Mouse (Mus musculus) neural tube, embryonic 15.5 days (tissue): ENCODE results near the gene Pard6a. TPM values are rescaled to one million over a fixed set of nuclear protein-coding genes. Genes with fewer than 3 reads are reported as not detected.

Experiments used
- ATAC-seq: fragments of 200-750 bp; cut with Nextera tagmentation; 2 replicates; pipeline ENCODE4 v1.8.0; 2017; ENCODE audit warnings: mild to moderate bottlenecking, moderate TSS enrichment, moderate library complexity; ENCODE audit not compliant: low FRiP score
- H3K27ac ChIP-seq: fragments of 300-500 bp; sonication (generic); replicated peaks from 2 replicates; pipeline ENCODE4 v1.5.1; 2015; ENCODE audit warnings: mild to moderate bottlenecking, inconsistent platforms
- H3K27me3 ChIP-seq: fragments of 300-500 bp; sonication (generic); replicated peaks from 2 replicates; pipeline ENCODE4 v1.6.1; 2015; ENCODE audit warnings: inconsistent platforms
- H3K36me3 ChIP-seq: fragments of 300-500 bp; sonication (generic); 2 replicates; pipeline ENCODE4 v1.6.1; 2015; ENCODE audit warnings: inconsistent platforms
- H3K4me1 ChIP-seq: fragments of 300-500 bp; sonication (generic); 2 replicates; pipeline ENCODE4 v1.6.1; 2015; ENCODE audit warnings: inconsistent platforms
- H3K4me2 ChIP-seq: fragments of 300-500 bp; sonication (generic); 2 replicates; pipeline ENCODE4 v1.6.1; 2015; ENCODE audit warnings: inconsistent platforms, mild to moderate bottlenecking, moderate library complexity
- H3K4me3 ChIP-seq: fragments of 300-500 bp; sonication (generic); replicated peaks from 2 replicates; pipeline ENCODE4 v1.5.1; 2015; ENCODE audit warnings: mild to moderate bottlenecking, inconsistent platforms
- H3K9ac ChIP-seq: fragments of 300-500 bp; sonication (generic); replicated peaks from 2 replicates; pipeline ENCODE4 v1.6.1; 2015; ENCODE audit warnings: mild to moderate bottlenecking, inconsistent platforms
- H3K9me3 ChIP-seq: fragments of 300-500 bp; sonication (generic); replicated peaks from 2 replicates; pipeline ENCODE4 v1.6.1; 2016; ENCODE audit warnings: inconsistent platforms
- WGBS: fragments of 180-500 bp; shearing (Covaris S2); methylation state at CpG from one replicate; pipeline ENCODE4 v1.1.7; 2015; ENCODE audit warnings: mixed read lengths; 5-methylcytosine and 5-hydroxymethylcytosine counted together
- polyA plus RNA-seq: library from polyadenylated mRNA; unstranded; fragments of >200 nt; fragmentation: Nextera tagmentation; extraction: Ambion mirVana; gene quantifications from 2 replicates; pipeline ENCODE4 v1.2.1, GENCODE M21; 2015

Pard6a gene
- polyA plus RNA-seq, 1 experiment from 2014 or later: 59.6 TPM

DNA sequence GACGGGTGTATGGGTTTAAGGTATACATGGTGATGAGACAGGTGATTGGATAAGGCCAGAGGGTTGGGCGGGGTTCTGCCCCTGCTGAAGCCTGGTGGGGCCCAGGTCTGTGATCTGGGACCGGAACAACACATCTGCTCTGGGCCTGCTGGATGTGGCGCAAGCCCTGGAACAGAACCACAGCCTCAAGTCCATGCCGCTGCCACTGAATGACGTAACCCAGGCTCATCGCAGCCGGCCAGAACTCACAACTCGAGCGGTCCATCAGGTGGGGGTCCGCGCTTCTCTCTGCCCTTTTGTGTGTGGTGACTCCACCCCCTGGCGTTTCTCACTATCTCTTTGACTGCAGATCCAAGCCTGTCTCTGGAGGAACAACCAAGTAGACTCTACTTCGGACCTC is 10.0 kb upstream of the Pard6a start:
- H3K27me3 ChIP-seq: no peaks in the 10 kb centered on the region
- H3K9me3 ChIP-seq: no peaks in the 10 kb centered on the region
- 0 out of 2 replicates have a peak, but pooled peaks cover under 1% of the 10 kb centered on the region for H3K36me3 ChIP-seq
- H3K4me2 ChIP-seq: no peak overlapping the region
- no peak overlapping the region for H3K9ac ChIP-seq
- no peak overlapping the region for H3K27ac ChIP-seq
- H3K4me3 ChIP-seq: no peak overlapping the region
- no peak for ATAC-seq
- peaks cover 27% of the 10 kb centered on the region for H3K4me1 ChIP-seq
- 89% methylated on average over 14 of the region's 14 CpGs for WGBS

DNA sequence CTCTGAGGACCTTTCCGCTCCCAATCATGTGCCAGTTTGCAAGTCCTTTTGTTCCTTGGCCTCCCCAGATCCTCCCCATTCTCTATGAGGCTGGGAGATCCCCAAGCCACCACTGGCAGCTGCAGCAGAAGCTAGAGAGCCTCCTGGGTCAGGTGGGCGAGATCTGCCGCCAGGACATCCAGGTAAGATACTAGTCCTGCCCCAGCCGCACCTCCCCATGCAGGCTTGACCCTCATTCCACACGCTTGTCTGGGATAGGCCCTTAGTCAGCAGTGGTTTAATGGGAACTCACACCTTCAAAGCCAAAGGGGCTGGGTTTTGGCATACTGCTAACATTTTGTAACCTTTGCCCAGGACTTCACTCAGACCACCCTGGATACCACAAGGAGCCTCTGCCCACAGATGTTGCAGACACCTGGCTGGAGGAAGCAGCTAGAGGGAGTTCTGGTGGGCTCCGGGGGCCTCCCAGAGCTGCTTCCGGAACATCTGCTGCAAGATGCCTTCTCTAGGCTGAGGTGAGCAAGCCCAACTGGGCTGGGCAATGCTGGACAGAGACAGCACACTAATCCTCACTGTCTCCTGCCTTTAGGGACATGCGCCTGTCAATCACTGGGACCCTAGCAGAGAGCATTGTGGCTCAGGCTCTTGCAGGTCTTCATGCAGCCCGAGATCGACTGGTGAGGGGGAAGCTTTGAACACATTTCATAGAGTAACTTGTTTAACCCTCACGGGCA is 8.3 kb upstream of the Pard6a start:
- H3K4me2 ChIP-seq: no peak overlapping the region
- peaks cover 34% of the 10 kb centered on the region for H3K4me1 ChIP-seq
- H3K9ac ChIP-seq: no peak overlapping the region
- no peak for ATAC-seq
- no peak overlapping the region for H3K4me3 ChIP-seq
- WGBS: 97% methylated on average over 11 of the region's 11 CpGs
- no peaks in the 10 kb centered on the region for H3K27me3 ChIP-seq
- 0 out of 2 replicates have a peak overlapping the region, but pooled peaks have one; percentile 93 for H3K27ac ChIP-seq
- H3K36me3 ChIP-seq: peaks cover 17% of the 10 kb centered on the region
- no peaks in the 10 kb centered on the region for H3K9me3 ChIP-seq

DNA sequence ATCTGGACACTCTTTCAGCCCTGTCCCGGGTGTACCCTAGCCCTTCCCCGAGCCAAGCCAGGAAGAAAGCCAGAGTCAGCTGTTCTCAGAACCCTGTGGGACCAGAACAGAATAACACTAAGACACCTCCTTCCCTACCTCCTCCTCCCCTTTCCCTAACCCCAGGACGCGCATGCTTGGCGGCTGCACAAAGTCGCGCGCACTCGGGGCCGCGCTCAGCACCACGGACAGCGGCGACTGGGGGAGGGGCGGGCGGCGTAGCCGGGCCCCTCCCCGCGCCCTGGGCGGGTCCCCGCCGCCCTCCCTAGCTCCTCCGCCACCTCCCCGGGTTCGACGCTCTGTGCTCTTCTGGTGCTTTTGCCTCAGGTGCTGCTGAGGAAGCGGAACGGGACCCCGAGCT is 7.3 kb upstream of the Pard6a start:
- Histone ChIP-seq H3K36me3 (peaks cover 27% of the 10 kb centered on the region), H3K9me3 (no peaks in the 10 kb centered on the region), H3K9ac (peak overlapping the region; percentile 82), H3K4me2 (peak overlapping the region; percentile 85), H3K27me3 (no peaks in the 10 kb centered on the region), H3K27ac (peak overlapping the region; percentile 93), H3K4me1 (peaks cover 34% of the 10 kb centered on the region), H3K4me3 (peak overlapping the region; percentile 72)
- 3% methylated on average over 30 of the region's 30 CpGs for WGBS
- ATAC-seq: peak; percentile 85

DNA sequence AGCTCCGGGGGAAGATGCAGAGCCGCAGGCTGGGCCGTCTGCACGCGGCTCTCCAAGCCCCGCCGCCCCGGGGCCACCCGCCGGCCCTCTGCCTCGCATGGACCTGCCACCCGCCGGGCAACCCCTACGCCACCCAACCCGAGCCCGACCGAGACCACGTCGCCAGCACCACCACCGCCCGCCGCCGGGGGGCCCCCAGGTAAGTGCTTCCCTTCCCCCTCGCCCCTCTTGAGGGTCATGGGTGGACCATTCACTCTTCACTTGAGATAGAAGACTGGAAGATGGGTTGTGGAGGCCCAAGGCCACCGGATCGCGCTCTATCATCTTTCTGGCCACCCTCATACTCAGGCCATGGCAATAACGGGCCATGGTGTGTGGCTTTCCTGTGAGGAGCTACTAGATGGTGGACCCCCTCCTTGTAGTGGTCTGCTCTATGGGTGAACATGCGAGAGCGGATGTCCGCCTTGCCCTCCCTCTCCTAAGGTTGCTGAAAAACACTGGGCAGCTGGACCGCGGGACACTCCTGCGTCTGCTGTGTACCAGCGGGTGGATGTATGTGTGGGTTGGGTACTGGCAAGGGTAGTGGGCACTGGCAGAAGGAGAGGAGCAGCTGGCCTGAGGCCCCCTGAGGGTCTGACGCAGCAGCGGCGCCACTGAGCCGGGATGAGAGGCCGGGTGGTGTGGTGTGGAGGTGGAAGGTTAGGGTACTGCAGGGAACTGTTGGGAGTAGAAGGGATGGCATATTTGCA is 6.7 kb upstream of the Pard6a start:
- Histone ChIP-seq H3K36me3 (peaks cover 29% of the 10 kb centered on the region), H3K4me3 (peak overlapping the region; percentile 72), H3K4me2 (peak overlapping the region; percentile 85), H3K27me3 (no peaks in the 10 kb centered on the region), H3K4me1 (peaks cover 34% of the 10 kb centered on the region), H3K9me3 (no peaks in the 10 kb centered on the region), H3K27ac (peak overlapping the region; percentile 93), H3K9ac (peak overlapping the region; percentile 82)
- WGBS: 10% methylated on average over 40 of the region's 40 CpGs
- peak; percentile 67 for ATAC-seq

DNA sequence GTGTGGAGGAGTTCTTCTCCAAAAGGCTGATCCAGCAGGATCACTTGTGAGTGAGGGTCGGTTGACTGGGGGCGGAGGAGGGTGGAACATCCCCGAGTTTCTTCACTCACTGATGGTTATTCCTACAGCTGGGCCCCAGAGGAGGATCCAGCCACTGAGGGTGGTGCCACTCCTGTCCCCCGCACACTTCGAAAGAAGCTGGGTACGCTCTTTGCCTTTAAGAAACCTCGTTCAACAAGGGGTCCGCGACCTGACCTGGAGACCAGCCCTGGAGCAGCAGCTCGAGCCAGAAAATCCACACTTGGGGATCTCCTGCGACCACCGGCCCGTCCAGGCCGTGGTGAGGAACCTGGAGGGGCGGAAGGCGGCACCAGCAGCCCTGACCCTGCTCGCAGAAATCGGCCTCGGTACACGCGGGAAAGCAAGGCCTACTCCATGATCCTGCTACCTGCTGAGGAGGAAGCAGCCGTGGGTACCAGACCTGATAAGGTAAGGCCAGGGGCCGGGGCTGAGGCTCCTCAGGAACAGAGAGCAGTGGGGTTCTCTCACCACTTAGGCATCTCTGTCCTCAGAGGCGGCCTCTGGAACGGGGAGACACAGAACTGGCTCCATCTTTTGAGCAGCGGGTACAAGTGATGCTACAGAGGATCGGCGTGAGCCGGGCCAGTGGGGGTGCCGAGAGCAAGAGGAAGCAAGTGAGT is 5.7 kb upstream of the Pard6a start:
- H3K9ac ChIP-seq: peak overlapping the region; percentile 82
- H3K4me3 ChIP-seq: peak overlapping the region; percentile 72
- no peak for ATAC-seq
- peaks cover 29% of the 10 kb centered on the region for H3K36me3 ChIP-seq
- H3K27ac ChIP-seq: peak overlapping the region; percentile 93; the same call in 1 of the 2 replicates
- peak overlapping the region; percentile 85 for H3K4me2 ChIP-seq
- H3K9me3 ChIP-seq: no peaks in the 10 kb centered on the region
- H3K27me3 ChIP-seq: no peaks in the 10 kb centered on the region
- peaks cover 44% of the 10 kb centered on the region for H3K4me1 ChIP-seq
- WGBS: 85% methylated on average over 30 of the region's 30 CpGs

DNA sequence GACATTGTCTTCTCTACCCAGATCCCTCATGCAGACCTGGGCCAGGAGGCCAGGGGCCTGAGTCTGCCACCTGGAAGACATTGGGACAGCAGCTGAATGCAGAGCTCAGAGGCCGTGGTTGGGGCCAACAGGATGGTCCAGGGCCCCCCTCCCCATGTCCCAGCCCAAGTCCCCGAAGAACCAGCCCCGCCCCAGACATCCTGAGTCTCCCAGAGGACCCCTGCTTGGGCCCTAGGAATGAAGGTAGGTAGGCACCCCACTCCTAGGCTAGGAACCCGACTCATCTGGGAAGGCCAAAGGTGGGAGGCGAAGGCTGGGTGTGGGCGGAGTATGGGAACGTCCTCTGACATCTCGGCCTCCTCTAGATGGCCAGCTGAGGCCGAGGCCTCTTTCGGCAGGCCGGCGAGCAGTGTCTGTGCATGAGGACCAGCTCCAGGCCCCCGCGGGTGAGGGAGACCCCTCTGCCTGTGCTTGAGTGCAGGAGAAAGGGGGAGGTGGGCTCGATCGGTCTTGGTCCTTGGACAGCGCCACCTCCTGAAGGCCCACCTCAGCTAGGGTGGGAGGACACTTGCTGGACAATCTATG is 3.7 kb upstream of the Pard6a start:
- Histone ChIP-seq H3K27ac (no peak overlapping the region), H3K27me3 (no peaks in the 10 kb centered on the region), H3K9ac (no peak overlapping the region), H3K9me3 (no peaks in the 10 kb centered on the region), H3K4me2 (no peak overlapping the region), H3K4me3 (no peak overlapping the region), H3K4me1 (peaks cover 54% of the 10 kb centered on the region), H3K36me3 (peaks cover 29% of the 10 kb centered on the region)
- WGBS: 93% methylated on average over 17 of the region's 17 CpGs
- ATAC-seq: no peak

DNA sequence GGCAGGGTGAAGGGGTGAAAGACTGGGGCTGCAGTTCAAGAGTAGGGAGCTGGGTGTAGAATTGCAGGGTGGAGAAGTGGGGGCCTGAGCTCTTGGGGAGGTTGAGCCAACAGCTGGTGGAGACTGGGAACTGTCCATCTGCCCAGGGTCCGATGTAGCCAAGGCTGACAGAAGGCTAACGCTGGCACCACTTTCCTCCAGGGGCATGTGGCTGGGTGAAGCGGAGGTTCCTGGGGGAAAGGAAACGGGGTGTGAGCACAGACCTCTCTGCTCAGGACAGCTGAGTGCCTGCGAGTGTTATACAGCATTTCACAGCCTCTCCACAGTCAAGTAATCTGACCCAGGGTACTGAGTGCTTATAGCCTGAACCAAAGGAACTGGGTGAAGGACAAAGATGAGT is 2.2 kb upstream of the Pard6a start:
- H3K27me3 ChIP-seq: no peaks in the 10 kb centered on the region
- H3K9ac ChIP-seq: 0 out of 2 replicates have a peak overlapping the region, but pooled peaks have one; percentile 1
- no peak overlapping the region for H3K4me2 ChIP-seq
- 88% methylated on average over 5 of the region's 5 CpGs for WGBS
- peaks cover 37% of the 10 kb centered on the region for H3K36me3 ChIP-seq
- peaks cover 60% of the 10 kb centered on the region for H3K4me1 ChIP-seq
- no peak for ATAC-seq
- no peaks in the 10 kb centered on the region for H3K9me3 ChIP-seq
- no peak overlapping the region for H3K27ac ChIP-seq
- H3K4me3 ChIP-seq: no peak overlapping the region

DNA sequence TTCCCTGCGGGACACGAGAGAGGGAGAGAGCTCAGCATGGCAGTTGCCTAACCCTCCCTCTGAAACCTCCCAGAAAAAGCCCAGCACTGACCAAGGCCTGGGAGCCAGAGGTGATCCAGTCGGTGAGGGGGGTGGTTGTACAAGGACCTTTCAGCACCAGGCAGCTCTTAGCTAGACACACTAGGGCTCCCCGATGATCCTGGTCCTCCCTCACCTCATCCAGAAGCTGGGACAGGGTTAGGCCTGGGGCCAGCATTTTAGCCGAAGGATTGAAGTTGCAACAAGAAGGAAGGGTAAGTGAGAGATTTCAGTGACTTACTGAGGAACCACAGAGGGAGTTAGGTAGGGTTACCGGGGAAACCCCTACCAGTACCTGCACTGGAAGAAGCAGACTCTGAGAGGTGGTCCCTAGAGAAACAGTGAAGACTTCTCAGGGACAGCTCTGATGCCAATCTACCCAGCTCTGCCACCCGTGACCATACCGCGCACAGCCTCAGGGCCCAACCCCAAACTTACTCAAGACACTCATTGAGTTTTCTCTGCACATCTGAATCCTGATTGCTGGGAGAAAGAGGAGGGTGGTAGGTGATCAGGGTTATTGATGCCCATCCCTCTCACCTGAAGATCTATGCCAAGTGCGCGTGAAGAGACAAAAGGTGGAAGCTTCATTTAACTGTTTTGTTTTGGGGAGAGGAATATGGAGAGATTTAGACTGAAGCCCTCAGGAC is 1.3 kb upstream of the Pard6a start:
- WGBS: 89% methylated on average over 11 of the region's 11 CpGs
- Histone ChIP-seq H3K4me3 (peak overlapping the region; percentile 73), H3K4me1 (peaks cover 52% of the 10 kb centered on the region), H3K27me3 (no peaks in the 10 kb centered on the region), H3K4me2 (peak overlapping the region; percentile 96), H3K9me3 (no peaks in the 10 kb centered on the region), H3K9ac (peak overlapping the region; percentile 72; the same call in 1 of the 2 replicates), H3K27ac (no peak overlapping the region), H3K36me3 (peaks cover 45% of the 10 kb centered on the region)
- no peak for ATAC-seq

DNA sequence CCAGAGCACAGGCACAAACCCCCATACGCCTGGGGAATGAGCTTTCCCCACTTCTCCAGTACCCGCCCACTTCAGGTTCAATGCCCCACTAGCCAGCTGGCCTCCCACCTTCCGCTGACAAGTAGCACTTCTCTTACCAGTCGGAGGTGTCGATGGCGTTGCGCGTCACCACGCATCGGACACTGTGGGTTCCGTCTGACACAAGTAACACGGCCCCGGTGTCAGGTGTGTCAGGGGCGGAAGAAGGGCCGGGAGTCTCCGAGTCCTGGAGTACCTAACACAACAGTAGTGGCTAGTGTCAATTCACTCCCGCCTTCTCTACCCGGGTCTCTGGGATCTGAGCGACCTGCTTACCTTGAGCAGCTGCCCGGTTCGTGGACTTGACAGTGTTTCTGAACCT is 382 bp upstream of the Pard6a start:
- under 1% methylated on average over 21 of the region's 21 CpGs for WGBS
- Histone ChIP-seq H3K27me3 (no peaks in the 10 kb centered on the region), H3K4me3 (peak overlapping the region; percentile 73), H3K9ac (peak overlapping the region; percentile 72), H3K4me2 (peak overlapping the region; percentile 96), H3K27ac (peak overlapping the region; percentile 97), H3K9me3 (no peaks in the 10 kb centered on the region), H3K4me1 (peaks cover 43% of the 10 kb centered on the region), H3K36me3 (peaks cover 45% of the 10 kb centered on the region)
- ATAC-seq: peak; percentile 42

DNA sequence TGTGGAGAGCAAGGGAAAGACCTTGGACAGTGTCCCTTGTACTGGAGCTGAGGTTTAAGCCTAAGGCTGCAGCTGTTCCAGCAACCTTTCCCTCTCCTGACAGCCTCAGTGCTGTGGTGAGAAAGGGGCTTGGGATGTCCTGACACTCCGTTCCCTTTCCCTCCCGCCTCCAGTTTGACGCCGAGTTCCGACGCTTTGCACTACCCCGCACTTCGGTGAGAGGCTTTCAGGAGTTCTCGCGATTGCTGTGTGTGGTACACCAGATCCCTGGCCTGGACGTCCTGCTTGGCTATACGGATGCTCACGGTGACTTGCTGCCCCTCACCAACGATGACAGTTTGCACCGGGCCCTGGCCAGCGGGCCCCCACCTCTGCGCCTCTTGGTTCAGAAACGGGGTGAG is 1.1 kb downstream of the Pard6a start:
- 31% methylated on average over 18 of the region's 18 CpGs for WGBS
- Histone ChIP-seq H3K36me3 (peaks cover 34% of the 10 kb centered on the region), H3K9me3 (no peaks in the 10 kb centered on the region), H3K9ac (peak overlapping the region; percentile 72), H3K4me1 (peaks cover 40% of the 10 kb centered on the region), H3K4me2 (peak overlapping the region; percentile 96), H3K27ac (peak overlapping the region; percentile 97), H3K4me3 (peak overlapping the region; percentile 73), H3K27me3 (no peaks in the 10 kb centered on the region)
- ATAC-seq: no peak
